Mouse (Mus musculus): ENCODE measurements around the gene Arpc5l.
A peak's percentile ranks its signal among the peaks of the same experiment; 100 is the strongest.
"Not testable (repeated sequence)": the region's sequence is repeated elsewhere in the genome, so short reads cannot be mapped to it uniquely, and the experiment has no call there.

The Arpc5l gene

DNA sequence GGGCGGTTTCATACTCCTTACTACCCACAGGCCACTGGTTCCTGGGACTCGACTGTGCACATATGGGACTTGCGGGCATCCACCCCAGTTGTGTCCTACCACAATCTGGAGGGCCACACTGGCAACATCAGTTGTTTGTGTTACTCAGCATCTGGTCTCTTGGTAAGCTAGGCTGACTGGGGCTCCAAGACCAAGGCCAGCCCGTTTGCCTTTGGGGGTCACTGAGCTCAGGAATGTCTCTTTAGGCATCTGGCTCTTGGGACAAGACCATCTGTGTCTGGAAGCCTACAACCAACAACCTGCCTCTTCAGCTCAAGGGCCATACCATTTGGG is 4.6 kb upstream of the Arpc5l start:
- no peak for DNase-seq

DNA sequence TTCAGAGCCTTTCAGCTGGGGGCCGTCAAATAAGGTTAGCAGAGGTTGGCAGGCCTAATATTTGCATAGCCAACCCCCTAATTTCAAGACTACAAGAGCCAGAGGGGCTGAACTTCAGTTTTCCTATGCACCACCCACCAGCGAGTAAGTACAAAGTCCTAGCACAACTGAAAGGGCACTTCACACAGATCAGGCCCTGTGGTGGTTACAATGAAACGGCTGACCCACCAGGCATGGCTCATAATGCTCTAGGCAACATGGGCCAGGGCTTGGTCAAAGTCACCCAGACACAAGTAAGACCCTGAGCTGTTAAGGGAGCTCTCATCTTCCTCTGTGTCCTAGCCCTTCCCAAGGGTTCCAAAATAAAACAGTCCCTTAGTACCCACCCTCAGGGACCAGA is 3.3 kb upstream of the Arpc5l start:
- no peak for DNase-seq

DNA sequence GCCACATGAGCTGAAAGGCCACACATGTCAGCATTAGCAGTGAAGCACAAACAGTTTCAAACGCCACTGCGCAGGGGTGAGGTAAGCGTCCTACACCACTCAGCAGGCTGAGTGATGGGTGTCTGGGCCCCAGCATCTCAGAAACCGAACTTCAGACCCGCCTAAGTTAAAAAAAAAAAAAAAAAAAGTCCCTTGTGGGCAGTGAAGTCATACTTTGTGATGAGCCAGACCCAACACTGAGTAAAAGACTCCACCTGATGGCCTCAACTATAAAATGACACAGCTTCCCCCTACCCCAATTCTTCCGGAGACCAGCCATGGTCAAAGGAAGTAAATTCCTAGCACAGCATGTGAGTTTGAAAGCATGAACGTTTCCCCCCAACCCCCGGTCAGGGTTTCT is 2.0 kb upstream of the Arpc5l start:
- DNase-seq, result no peak

DNA sequence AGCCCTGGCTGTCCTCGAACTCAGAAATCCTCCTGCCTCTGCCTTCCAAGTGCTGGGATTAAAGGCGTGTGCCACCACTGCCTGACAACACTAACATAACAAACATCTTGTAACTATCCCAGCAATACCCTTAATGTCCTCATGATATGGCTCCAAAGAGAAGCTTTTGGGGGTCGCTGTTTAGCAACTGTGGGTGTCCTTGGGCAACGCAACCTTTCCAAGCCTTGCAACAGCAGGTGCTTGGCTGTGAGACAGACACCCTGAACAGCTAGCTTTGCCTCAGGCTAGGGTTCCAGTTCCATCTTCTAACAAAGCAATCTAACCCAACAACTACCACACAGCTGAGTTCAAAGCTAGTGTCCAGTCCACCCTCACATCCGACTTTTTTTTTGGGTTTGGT is 1.6 kb upstream of the Arpc5l start:
- no peak for DNase-seq

DNA sequence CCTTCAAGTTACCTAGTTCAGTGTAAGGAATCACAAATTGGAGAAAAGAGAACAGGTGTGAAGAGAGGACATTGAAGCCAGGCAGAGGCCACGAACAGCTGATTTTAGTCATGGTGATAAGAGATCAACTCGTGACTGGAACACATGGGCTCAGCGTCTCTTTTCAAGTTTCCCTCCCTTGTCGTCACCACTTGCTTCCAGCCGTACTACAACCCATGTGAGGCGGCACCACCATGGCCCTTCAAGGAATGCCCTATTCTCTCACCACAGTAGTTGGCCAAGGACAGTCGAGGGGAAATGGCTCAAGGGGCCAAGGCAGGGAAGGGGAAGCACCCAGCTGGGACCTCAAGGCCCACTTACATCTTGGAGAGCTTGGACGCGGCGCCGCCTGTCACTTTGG is 776 bp upstream of the Arpc5l start:
- DNase-seq, result peak; percentile 35 to 43

DNA sequence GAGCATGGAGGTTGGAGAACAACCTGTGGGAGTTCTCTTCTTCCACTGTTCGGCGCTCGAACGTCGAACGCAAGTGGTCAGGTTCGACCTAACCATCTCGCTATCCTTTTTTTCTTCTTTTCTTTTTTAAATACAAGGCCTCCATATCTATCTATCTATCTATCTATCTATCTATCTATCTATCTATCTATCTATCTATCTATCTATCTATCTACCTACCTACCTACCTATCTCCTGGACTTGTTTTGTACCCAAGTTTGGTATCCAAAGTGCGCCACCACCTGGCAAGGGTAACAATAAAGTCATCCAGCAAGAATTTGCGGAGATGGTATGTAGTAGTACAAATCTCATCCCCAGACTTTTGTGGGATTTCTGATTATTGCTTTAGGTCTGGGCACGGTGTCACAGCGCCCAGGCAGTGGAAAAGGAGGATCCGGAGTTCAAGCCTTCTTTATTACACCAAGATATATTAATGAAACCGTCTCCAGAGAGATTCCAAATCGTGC is 479 bp downstream of the Arpc5l start, which contains the start of gene Rpl35:
Gene Rpl35 (minus strand): TSS at position 51 of the 506 bp plus-strand sequence.
- DNase-seq, result peak in 1 of 2 experiments; percentile 65

DNA sequence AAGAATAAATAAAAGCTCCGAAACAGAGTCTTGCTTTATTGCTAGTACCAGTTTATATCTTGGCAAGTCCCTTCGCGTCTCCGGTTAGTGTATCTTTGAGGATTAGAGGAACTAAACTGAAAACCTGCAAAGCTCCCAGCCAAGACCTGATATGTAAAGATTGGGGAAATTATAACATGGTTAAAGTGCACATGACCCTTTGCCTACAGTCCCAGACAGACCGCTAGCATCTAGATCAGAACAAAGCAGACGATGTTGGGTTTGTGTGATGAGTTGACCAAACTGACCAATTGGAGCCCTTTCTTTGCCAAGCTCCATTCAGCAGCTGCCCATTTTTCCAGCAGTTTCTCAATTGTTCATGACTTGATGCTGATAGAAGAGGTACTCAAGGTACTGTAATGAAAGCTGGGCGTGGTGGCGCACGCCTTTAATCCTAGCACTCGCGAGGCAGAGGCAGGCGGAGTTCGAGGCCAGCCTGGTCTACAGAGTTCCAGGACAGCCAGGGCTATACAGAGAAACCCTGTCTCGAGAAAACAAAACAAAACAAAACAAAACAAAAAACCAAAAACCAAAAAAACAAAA is 1.1 kb downstream of the Arpc5l start:
- no peak for DNase-seq

DNA sequence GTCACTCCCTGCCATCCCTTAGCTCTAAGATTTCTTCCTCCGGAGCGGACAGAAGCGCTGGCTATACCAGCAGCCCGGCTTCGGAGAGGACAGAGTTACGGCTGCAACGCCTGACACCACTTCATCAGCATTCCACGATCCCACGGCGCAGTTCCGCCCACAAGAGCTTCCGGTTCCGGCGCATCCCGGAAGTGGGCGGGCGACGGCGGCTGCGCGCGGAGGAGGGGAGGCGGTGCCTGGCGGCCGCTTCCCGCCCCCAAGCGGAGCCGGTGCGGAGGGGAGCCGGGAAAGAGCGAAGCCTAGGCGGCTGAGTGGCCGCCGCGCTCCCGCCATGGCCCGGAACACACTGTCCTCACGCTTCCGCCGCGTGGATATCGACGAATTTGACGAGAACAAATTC is 2.7 kb downstream of the Arpc5l start:
- DNase-seq, result peak; percentile 97

DNA sequence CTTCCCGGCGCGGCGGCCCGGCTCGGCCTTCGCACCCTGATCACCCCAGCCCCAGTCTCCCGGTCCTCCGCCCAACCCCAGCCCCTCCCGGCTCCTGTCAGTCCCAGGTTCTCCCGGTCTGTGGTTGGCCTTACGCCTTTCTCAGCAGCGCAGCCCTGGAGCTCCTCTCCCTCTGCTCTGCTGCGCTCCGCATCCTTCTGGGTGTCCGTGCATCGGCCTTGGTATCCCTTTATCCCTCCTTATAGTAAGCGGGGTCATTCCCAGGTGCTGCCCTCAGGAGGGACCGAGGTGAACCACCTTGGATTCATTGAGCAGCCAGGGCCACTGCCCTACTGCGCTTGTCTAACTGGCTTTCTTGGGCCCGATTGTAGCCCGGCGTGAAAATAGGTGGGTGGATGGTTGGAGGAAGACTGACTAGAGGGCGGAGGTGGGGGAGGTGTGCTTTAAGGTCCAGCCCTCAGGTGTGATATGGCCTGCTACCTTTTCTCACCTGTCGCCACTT is 3.3 kb downstream of the Arpc5l start:
- DNase-seq, result peak in 1 of 2 experiments; percentile 27

DNA sequence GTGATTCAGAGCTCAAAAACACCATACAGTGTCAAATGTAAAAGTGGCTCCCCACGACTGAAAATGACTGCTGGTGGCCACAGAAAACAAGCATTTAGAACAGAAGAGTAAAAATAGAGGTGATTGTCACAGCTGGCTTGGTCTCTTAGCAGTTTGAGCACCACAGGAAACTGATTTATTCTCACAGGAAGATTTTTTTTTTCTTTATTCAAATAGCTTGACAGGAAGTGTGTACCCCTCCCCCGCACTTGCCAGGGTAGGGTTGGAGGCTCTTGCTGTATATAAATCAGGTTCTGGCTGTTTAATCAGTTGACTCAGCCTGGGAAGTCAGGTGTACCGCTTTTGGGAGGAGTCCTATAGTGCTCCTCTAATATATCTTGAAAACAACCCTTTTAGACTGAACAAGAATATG is 3.8 kb downstream of the Arpc5l start:
- peak; percentile 61 to 62 for DNase-seq

DNA sequence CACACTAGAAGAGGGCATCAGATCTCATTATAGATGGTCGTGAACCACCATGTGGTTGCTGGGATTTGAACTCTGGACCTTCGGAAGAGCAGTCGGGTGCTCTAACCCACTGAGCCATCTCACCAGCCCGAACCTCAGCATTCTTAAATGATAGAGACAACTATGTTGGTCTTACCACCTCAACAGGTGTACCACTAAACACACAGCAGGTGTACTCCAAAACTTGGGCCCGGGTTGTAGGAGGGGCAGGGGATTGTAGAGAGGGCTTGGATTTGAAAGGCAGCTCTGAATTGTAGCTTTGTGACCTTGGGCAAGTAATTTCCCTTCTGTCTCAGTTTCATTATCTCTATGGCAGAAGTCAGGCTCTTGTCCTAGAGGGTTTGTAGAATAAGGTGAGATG is 5.0 kb downstream of the Arpc5l start:
- DNase-seq, result not testable (repeated sequence)

DNA sequence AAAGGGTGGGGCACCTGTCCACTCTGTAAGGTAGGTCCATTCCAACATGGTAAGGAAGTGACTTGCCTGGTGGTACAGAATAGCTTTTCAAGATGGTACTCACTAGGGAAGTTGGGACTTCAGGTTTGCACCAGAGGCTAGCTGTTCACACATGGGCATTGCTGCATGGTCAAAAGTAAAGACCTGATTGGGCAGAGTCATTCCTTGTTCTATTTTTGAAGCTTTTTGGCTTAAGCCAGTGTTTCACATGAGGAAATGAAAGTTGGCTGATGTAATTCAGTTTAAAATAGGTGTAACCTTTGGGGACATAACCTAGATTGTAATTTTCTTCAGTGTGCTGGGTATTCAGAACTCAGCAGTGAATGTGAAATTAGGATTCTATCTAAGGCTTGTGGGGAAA is 6.1 kb downstream of the Arpc5l start:
- no peak for DNase-seq

DNA sequence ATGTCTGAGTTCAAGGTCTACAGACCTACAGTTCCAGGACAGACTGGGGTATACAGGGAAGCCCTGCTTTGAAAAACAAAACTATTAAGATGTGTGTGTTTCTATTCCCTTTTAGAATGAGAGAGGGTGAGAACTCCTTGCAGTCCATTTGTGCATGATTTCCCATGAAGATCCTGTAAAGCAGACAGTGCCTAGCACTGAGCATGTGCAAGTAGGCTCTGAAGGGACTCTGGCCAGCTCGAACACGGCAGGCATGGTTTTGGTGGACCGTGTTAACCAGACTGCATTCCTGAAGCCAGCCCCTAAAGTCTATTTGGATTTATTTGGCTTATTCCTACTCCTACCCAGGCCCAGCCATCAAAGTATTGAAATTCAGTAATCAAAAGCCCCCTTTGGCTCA is 6.8 kb downstream of the Arpc5l start:
- no peak for DNase-seq

DNA sequence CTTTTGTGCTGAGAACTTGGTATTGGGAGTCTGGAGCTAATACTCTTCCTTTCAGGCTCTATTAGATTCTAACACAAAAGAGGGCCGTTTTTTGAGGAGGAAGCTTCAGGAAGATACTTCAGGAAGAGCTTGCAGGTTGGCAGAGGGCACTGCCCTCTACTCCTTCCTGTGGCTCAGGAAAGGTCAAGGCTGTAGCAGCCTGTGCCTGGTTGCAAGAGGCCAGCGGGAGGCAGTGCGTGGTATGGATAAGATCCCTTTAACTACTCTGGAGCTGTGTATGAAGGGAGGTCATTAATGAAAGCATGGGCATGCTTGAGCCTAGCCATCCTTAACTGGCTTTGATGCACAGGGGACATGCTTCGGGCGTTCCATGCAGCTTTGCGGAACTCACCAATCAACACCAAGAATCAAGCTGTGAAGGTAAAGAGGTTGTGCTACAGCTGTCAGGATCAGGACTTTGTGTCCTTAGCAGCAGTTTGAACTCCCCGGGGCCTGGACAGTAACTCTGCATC is 7.7 kb downstream of the Arpc5l start:
- no peak for DNase-seq

DNA sequence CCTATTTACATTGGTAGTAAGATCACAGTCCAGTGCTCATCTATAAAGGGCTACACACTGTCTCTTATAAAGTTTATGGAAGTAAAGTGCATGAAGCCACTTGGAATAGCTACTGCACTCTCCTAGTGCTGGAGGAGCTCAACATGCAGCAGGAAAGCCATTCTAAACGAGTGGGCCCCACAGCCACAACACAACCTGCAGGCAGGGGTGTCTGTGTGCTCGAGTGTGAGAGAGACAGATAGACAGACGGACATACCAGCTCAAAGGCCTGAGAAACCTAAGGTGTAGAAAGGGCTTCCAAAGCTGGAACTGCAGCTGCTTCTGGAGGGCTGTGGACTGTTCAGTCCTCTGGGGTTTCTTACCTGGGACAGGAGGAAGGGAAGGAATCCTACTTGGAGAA is 11.4 kb downstream of the Arpc5l start:
- DNase-seq, result no peak

DNA sequence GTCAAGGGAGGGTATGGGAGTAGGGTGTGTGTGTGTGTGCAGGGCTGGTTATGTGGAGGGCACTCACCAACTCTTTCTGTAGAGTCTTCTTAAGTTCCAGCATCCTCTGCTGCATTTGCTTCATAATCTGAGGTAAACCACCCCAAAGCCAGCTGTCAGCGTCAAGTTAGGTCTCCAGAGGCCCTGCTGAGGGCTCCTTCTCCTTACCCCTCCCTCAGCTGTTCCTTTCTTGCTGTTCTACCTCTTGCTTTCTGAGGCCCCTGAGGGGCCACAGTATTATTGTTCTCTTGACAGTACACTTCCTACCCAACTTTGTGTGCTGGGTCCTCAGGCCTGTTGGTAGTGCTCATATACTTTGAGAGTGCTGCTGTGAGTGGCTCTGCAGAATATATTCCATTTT is 14.9 kb downstream of the Arpc5l start:
- no peak for DNase-seq

DNA sequence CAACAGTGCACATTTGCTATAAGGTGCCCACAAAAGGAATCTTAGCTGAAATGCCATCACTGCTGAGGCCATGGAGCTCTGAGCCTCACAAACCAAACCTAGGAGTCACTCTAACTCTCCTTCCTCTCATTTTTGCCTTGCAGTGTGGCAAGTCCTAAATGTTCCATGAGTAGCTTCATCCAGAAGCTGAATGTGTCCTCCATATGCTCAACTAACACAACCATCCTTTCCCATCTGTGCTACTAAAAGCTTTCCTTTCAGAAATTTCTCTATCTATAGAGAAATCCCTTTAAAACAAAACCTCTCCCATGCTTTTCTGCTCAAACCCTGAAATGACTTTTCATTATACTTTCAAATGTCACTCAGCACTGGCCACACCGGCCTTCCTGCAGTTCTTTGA is 26.5 kb downstream of the Arpc5l start:
- no peak for DNase-seq

DNA sequence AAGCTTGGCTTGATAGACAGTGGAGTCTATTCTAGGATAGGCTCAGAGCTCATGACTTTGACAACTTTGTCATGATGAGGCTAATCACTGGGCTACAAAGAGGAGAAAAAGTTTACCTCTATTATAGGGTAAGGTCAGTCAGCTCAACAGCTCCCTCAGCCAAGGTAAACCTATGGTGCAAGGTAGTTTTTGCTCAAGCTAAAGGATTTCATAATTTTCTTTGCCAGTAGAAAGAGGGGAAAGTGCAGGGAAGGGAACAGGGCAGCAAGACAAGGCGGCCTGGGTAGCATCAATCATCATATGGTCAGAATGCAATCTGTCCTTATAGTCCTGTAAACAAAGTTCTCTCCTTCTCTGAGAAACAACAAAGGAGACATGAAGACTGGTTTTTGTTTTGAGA is 35.1 kb downstream of the Arpc5l start:
- no peak for DNase-seq

DNA sequence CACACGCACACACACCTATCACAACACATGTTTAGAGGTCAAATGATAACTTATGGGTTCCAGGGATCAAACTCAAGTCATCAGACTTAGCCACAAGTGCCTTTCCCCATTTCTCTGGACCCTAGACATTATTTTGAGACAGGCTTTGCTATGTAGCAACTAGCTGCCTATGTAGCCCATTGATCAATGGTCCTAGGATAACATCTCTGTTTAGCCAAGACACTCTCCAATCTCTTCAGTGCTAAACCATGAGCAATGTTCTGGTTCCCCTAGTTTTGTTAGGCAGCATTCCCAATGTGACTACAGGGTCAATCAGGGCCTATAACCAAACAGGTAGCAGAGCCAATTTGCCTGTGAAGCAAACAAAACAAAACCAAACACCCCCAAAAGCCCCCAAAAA is 43.4 kb downstream of the Arpc5l start:
- DNase-seq, result no peak

DNA sequence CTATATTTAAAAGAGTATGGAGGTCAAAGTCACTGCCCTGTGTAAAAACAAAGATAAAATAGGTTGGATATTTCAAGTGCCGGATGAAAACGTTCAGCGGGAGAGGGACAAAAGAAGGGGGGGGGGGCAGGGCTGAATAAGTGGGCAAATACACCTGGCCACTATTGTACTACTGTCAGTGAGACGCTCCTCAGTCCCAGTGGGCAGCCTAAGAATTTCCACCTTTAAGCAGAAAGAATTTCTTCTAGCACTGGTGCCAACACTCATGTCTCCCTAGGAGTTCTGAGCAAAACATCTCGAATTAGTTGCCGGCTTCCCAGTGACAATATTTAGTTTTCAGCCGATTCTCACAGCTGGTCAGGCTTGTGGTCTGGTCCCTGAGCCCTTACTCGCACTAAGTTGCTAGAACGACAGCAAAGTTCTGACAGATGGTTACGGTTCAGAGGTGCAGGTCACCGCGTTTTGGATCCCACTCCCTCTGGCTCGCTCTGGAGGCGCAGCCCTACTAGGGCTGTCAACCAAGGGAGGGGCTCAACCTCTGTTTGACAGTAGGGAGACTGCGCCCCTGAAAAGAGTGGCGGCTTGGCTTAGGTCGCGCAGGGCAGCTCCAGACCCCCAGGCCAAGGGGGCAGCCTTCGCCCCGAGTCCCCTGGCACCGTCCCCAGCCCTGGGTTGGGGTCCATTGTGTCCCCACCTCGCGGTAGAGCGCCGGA is 59.7 kb downstream of the Arpc5l start:
- DNase-seq, result no peak
